Mouse (Mus musculus): ENCODE measurements at regions not wholly inside any gene's neighbourhood (a gene's known extent, or its start where the extent isn't known, plus 50 kb on each side); places are given as distances from the start of the nearest gene placed in this dataset.

DNA sequence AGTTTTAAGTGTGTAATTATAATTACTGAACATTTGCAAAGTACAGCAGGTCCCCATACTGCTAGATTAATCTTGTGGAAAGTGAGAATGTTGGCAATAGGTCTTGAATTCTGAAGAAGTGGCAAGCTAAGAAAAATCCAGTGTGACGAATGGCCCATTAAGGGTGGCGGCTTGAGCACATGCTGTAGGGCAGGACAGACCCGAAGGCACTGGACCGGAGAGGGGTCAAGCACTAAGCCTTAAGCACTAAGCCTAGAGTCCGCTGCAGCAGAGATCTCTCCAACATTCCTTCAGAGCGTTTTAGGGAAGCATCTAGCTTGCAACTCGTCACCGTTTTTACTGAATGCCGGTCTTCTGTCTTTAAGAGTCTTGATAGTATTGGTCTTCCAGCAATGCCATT is 105.6 kb downstream of the Aldh8a1 start:
- DNase-seq (ENCODE audit: low spot score): no peak

DNA sequence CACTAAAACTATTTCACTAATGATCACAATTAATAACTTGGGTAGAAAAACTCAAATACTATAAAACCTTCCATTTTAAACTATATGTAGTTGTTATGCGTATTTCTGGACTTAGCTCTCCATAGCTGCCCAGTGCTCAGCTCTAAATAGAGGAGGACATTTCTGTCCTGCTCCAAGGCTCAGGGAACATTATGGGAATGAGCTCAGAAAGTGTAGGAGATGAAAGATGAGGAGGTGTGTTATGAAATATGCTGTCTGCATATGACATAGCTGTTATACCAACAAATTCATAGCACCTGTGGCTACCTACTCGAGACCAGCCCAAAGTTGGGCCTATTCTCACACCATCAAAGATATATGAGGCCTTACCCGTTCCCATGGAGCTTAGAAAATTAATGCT is 106.3 kb downstream of the Aldh8a1 start:
- no peak for DNase-seq (ENCODE audit: low spot score)

DNA sequence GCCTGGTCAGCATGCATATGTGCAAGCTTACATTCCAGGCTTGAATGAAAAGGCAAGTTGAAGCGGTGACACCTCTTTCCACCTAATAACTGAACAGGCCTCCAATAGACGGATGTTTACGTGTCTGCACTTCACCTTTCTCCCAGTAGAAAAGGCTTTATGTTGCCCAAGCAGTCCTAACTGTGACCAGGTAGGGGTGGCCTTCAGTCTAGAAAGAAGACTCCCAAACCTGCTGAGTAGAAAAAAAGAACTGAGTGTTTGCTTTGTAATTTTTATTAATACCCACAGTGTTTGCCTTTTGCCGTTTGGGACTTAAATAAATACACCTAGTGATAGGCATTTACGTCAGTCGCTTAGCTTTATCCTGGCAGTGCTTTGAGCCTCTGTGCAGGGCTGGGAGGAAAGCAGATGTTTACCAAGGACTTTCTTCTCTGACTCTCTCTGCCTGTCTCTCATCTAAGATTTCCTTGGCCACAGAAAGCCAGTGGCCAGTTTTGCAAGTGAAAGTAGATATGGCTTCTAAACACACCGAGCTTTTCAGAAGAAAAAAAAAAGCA is 104.5 kb upstream of the 1700020N01Rik start:
- no peak for DNase-seq (ENCODE audit: low spot score)

DNA sequence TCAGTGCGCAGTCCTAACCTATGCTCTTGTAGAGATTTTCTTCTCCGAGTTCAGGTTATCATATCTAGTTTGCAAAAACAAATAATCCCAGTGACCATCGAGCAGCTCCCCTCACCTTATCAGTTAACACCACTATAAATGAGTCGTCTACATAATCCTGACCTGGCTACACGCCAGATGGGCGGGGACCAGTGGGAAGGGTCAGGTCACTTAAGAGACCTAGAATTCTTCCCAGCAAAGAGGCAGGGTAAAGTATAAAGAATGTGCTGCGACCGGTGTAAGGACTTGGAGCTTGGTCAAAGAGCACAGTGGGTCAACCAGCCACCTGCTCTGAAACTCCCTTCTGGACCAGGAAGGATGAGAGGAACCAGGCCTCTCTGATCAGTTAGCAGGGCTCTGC is 102.0 kb upstream of the 1700020N01Rik start:
- DNase-seq (ENCODE audit: low spot score): no peak

DNA sequence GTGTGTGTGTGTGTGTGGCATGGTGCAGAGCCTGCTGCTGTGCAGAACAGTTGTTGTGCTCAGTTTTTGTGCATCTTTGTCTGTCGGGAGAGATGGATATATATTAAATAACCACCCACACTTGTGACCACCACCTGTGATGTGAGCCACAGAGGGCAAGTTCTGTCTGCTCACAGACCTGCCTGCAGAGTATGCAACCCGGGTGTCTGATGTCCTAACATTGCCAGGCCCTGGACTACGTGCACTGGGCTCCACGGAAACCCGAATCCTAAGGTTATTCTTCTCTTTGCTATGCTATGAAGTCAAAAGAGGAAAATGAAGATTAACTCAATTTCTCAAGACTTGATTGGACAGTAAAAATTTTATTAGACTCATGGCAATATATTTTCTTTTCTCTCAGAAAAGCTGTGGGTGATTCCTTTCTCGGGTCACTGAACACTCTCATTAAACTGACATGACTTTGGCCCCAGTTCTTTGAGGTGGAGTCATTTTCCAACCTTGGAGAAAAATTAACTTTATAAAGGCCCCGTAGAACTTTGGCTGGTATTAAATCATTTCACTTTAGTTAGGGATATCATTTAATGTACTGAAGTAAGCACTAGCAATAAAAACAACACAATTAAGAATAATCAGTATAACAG is 100.6 kb upstream of the 1700020N01Rik start:
- DNase-seq (ENCODE audit: low spot score): no peak

DNA sequence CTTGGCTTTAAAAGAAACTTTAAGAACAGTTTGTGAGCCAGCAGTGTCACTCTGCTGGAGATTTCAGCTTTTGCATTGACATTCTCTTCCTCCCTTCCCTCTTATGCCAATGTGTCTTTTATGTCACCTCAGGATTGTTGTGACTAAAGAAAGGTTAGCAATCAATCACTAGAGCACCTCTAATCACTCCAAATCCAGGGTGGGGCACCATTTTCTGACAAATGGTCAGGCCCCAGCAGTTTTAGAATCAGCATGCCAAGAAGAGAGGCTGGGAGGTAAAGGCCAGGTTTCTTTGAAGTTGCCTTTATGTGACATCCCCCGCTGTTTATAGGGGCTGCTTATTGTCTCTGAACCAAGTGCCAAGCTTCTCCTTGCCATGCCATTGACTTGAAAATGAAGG is 98.4 kb upstream of the 1700020N01Rik start:
- DNase-seq (ENCODE audit: low spot score): no peak

DNA sequence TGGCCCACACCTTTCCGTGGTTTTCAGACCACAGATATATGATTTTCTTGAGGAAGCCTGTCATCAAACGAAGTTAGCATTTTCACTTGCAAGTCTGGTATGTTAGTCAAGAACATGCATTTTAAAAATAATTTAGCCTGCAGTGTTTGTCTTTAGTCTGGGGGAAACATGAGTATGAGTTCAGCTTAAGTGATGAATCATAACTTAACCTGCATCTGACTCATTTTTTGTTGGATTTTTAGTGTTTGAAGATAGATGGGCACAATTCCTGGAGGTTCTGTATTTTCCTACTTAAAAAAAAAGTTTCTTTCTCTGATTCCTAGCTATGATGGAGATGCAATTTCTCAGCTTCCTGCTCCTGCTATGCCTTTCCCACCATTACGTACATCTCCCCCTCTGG is 95.8 kb upstream of the 1700020N01Rik start:
- DNase-seq (ENCODE audit: low spot score): no peak

DNA sequence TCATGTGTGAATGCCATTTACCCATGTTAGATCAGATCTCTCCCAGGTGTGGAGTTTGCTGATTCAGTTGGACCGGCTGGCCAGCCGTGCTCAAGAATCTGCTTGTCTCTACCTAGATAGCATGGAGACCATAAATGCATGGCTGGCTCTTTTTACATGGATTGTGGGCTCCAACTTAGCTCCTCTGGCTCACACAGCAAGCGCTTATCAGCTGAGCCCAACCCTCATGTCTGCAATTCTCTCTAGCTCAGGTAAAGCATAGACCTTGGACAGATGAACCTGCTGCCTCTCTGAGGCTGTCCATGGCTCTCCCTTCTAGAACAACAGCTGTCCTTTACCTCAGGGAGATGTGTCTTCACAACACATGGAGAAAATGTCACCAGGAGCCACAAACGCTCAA is 94.8 kb upstream of the 1700020N01Rik start:
- DNase-seq (ENCODE audit: low spot score): no peak

DNA sequence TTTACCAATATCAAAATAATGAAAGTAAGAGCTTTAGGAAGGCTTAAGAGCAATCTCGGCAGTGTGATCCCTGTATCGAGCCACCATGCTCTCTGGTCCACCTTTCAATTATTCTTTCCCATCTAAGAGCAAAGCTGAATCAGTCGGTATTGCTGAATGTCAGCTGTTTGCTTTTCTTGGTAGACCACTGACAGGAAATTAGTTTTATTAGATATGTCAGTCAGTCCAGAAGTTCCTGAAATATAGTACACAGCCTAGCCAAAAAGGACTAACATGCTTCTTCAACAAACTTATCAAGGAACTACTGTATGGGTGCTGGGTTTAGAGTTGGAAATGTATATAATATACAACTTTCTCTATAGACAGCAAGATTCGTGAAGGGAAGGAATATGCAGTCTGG is 91.3 kb upstream of the 1700020N01Rik start:
- no peak for DNase-seq (ENCODE audit: low spot score)

DNA sequence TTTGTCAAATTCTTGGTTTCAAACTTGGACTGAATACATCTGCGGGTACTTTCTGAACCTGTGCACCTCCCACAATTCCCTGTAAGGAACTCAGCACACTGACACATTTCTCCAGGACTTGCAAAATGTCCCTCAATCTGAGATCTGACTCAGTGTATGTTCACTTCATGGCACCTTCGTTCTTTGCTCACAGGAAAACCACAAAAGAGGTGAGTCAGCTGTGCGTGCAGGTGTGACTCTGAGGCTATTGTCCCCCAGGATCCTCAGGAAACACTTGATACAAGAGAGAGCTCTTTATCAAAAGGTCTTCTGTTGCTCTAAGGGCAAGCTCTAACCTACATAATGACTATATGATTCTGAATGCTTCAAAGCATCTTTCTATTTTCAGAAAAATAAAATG is 88.5 kb upstream of the 1700020N01Rik start:
- DNase-seq (ENCODE audit: low spot score): no peak

DNA sequence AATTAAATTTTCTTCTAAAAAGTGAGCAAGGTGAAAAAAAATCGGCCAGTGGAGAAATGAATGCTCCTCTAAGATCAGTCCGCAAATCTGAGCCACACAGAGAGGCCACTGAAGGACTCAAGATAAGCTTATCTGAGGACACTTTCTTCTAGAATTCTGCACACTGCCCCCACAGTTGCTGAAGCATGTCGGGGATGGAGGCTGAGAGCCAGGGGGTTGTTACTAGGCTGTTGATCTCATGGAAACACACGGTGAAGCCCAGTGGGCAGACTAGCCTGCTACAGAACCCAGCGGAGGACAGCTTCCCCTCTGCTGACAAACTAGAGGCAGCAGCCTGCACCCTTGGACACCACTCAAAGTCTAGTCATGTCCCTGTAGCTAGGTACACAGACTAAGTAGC is 81.6 kb upstream of the 1700020N01Rik start:
- DNase-seq (ENCODE audit: low spot score): no peak

DNA sequence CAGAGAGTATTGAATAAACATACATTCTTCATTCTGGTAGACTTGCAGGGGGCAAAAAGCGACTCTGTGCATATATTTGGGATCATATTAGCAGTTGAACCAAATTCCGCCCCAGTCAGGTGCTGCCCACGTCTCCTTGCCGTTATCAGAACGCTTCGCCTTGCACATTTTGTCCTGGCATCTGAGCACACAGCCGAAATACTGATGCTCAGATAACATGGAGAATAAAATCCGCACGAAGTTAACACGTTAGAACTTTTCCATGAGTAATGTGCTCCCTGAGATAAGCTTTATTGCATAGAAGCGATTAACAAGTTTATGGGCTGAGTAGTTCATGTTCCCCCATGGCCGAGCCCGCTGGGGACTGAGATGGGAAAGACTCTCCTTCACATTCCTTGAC is 80.5 kb upstream of the 1700020N01Rik start:
- DNase-seq (ENCODE audit: low spot score): no peak

DNA sequence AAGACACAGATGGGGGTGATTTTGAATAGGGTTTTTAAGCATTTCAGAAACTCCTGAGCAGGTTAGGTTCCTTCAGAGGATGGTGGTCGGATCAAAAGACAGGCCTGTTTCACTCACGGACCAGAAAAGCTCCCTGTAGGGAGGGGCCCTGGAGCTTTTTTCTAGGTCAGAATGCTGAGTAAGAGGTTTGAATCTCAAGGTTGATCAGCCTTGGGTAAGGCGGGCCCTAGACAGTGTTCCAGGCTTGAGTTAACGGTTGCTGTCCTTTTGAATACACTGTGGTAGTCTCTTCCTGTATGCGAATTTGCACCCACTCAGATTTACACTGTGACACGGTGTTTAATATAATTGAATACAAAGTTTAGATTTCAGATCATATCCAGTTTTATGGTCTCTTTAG is 75.2 kb upstream of the 1700020N01Rik start:
- no peak for DNase-seq (ENCODE audit: low spot score)

DNA sequence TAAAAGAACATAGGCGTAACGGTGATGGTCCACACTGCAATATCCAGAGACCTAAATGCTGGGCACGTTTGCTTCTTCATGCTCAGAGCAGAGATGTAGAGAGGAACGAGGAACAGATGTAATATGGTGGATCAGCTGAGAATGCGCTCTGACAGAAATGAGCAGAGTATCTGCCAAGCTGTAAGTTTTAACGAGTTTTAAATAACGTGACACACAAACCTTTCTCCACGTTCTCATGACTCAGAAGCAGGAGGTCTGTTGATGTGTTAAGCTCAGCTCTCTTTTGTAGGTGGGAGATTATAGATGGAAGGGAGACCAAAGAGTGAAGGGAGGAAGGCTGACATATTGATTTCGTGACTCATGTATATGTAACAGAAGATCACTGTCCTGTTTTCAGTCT is 72.1 kb upstream of the 1700020N01Rik start:
- DNase-seq (ENCODE audit: low spot score): no peak

DNA sequence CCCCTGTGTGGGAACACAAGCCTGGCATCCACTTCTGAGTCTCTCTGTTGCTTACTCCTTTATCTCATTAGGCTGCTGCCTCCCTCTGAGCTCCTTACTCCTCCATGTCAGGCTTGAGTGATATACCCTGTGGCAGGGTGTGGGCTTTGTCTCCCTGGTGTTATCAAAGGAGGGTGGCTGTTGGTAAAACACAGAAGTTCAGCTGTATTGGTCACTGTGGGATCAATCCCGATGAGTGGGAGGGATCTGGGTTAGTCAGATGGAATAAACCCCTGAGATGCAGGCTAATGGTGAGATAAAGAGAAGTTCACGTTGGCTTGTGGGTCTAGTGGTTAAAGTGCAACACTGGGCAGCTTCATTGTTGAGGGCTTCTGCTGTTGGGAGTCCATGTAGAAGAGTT is 67.4 kb upstream of the 1700020N01Rik start:
- DNase-seq (ENCODE audit: low spot score): no peak

DNA sequence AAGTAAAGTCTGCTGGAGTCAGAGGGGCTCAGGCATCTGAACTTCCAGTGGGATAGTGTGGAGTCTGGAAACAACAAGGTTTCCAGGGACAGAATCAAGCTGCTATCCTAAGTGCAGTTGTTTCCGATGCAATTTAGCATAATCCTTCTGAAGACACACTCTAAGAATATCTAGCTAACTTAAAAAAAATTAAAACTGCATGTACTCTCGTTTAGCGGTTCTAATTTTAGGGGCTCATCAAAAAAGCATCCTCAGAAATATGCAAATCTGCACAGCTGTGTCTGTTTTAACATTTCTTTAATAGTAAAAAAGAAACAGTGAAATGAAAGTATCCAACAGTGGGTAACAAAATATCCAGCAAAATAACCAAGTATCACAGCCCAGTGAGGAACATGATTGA is 64.5 kb upstream of the 1700020N01Rik start:
- no peak for DNase-seq (ENCODE audit: low spot score)

DNA sequence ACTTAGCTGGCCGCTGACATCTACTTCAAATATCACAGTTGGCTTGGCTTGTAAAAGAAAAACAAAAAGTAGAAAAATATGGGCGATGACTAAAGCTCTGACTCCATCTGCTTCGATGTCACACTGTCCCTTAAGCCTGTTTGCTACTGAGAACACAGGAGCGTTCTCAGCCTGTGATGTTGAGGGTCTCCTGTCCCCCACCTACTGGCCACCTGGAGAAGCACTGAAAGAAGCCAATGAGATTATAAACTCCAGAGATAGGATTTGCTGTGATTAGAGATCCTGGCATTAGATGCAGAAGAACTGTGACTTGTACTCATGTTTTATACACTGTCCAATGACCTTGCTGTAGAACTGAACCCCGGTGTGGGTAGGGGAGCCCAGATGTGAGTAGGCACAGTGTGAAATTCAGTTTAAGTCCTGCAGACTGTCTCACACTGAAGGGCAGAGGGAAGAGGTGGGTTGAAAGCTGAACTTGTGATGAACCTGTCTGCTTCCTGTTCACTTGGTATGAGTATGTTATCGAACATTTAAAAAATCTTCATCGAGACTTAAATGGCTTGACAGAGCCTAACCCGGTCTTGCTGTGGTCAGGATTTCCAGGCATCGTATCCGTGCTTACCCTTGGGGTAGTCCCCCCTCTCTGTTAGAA is 63.7 kb upstream of the 1700020N01Rik start:
- DNase-seq (ENCODE audit: low spot score): no peak

DNA sequence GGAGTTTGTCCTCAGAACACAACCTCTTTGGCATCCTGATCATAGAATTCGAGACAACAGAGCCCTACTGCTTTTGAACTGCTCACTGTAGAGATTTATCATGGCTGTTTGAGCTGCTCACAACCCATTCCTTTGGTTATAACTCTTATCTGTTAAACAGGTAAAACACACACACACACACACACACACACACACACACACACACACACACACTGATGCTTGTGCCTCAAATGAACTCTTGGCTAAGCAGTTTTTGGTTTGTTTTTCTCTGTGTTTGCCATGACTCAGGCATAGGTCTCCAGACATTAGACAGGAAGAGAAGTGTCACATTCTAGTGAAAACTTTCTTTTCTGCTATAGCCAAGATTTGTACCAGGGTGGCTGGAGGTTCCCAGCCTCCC is 60.8 kb upstream of the 1700020N01Rik start:
- no peak for DNase-seq (ENCODE audit: low spot score)

DNA sequence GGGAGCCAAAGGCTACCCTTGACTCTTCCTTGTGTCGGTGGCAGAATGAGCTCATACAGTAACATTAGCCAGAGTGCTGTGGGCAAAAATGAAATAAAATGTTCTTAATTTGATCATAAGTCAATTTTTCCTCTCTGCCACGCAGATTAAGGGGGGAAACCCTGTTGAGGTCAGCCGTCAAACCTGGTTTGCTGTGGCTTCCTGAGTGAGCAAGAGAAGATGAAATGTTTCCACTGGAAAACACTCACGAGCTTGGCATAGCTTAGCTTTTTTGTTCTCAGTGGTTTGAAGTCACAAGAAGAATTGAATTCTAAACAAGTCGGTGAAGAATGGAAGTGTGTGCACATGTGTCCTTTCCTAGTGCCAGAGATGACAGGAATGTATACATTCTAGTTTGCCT is 57.3 kb upstream of the 1700020N01Rik start:
- DNase-seq (ENCODE audit: low spot score): no peak

DNA sequence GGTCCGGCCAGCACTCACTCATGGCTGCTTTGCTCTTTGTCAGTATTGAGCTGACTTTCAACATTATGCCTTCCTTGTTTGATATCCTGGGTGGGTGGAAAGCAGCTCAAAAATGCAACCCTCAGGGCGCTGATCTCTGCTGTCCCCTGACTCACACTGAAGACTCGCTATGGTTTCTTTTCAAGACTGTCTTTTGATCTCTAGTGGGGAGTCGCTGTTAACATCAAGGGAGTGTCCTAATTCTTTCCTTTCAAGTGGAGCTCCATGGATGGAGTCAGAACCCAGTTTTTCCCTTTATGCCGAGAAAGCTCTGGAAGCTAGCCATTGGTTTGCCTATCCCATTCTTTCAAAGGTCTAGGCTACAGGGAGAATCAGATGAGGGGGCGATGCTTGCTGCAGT is 54.5 kb upstream of the 1700020N01Rik start:
- DNase-seq (ENCODE audit: low spot score): no peak

Data from urinary bladder, adult 2 months (tissue).